Mouse (Mus musculus): ENCODE results near the gene Nacad. TPM values are rescaled to one million over a fixed set of nuclear protein-coding genes. Genes with fewer than 3 reads are reported as not detected.

Nacad gene
- polyA plus RNA-seq, 1 experiment = 0.90 TPM

DNA sequence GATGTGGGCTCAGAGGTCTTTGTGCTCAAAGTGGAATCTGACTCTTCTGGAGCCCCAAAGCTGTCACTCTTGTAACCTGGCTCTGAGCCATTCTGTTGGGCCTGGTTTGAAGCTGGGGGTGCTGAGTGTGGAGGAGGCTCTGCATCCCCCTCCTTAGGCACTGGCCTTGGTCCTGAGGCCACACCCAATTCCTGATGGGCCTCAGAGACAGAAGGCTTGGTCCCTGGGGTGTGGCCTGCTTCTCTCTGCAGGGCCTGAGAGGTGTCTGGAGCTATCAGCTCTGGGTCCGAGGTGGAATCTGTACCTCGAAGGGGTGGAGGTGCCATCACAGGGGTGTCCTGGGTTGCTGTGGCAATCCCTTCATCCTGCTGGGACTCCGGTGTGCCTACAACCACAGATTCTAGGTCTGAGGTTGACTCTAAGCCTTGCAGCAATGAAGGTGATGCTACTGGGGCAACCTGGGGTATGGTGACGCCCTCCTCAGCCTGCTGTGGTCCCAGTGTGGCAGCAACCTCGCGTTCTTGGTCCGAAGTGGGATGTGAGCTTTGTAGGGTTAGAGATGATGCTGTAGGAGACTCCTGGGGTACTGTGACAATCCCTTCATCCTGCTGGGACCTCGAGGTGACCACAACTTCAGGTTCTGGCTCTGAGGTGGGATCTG lies 5.4 kb downstream of the Nacad start:
- Histone ChIP-seq H3K4me3 (ENCODE audit: low read depth, low read length) (no peak overlapping the region), H3K9ac (ENCODE audit: low read depth, poor library complexity, severe bottlenecking) (no peak overlapping the region), H3K27me3 (ENCODE audit: control insufficient read depth, insufficient read depth, low read length, poor library complexity, severe bottlenecking) (no peaks in the 10 kb centered on the region), H3K9me3 (replicated peaks; ENCODE audit: control insufficient read depth, insufficient read depth, low read length, poor library complexity, severe bottlenecking) (no peaks in the 10 kb centered on the region), H3K36me3 (ENCODE audit: control insufficient read depth, insufficient read depth, low read length, poor library complexity, severe bottlenecking) (0 out of 2 replicates have a peak, but pooled peaks cover 6% of the 10 kb centered on the region), H3K4me1 (ENCODE audit: control insufficient read depth, insufficient read depth, low read length) (no peaks in the 10 kb centered on the region), H3K27ac (ENCODE audit: insufficient read depth, low read length) (no peak overlapping the region)
- TF ChIP-seq EP300 (IDR thresholded peaks at IDR 0.05; ENCODE audit: insufficient read depth, low read depth, low read length) = no peak
- TF ChIP-seq POLR2A (IDR thresholded peaks at IDR 0.05; ENCODE audit: insufficient read depth, low read length) = no peak
- no peak for TF ChIP-seq CTCF (IDR thresholded peaks at IDR 0.05; ENCODE audit: low read depth, low read length)

DNA sequence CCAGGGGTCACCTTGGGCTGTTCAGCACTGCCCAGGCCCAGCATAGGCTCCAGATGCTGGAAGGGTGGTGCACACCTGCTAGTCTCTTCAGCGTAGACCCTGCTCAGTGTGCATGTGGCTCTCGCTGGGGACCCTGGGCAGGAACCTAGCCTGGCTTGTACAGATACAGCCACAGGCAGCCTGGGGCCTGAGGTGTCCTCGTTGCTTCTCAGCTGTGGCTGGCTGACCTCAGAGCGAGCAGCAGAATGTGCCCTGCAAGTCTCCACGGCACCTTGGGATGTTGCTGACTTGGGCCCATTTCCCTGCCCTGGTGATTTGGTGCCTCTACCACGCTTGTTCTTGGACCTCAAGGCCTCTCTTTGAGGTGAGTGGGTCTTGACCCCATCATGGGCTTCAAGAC lies 6.0 kb downstream of the Nacad start:
- no peaks in the 10 kb centered on the region for H3K27me3 ChIP-seq (ENCODE audit: control insufficient read depth, insufficient read depth, low read length, poor library complexity, severe bottlenecking)
- no peaks in the 10 kb centered on the region for H3K9me3 ChIP-seq (replicated peaks; ENCODE audit: control insufficient read depth, insufficient read depth, low read length, poor library complexity, severe bottlenecking)
- no peaks in the 10 kb centered on the region for H3K4me1 ChIP-seq (ENCODE audit: control insufficient read depth, insufficient read depth, low read length)
- no peak overlapping the region for H3K27ac ChIP-seq (ENCODE audit: insufficient read depth, low read length)
- 0 out of 2 replicates have a peak, but pooled peaks cover 6% of the 10 kb centered on the region for H3K36me3 ChIP-seq (ENCODE audit: control insufficient read depth, insufficient read depth, low read length, poor library complexity, severe bottlenecking)
- no peak overlapping the region for H3K4me3 ChIP-seq (ENCODE audit: low read depth, low read length)
- H3K9ac ChIP-seq (ENCODE audit: low read depth, poor library complexity, severe bottlenecking) = no peak overlapping the region
- TF ChIP-seq EP300 (IDR thresholded peaks at IDR 0.05; ENCODE audit: insufficient read depth, low read depth, low read length) (no peak), POLR2A (IDR thresholded peaks at IDR 0.05; ENCODE audit: insufficient read depth, low read length) (no peak)

DNA sequence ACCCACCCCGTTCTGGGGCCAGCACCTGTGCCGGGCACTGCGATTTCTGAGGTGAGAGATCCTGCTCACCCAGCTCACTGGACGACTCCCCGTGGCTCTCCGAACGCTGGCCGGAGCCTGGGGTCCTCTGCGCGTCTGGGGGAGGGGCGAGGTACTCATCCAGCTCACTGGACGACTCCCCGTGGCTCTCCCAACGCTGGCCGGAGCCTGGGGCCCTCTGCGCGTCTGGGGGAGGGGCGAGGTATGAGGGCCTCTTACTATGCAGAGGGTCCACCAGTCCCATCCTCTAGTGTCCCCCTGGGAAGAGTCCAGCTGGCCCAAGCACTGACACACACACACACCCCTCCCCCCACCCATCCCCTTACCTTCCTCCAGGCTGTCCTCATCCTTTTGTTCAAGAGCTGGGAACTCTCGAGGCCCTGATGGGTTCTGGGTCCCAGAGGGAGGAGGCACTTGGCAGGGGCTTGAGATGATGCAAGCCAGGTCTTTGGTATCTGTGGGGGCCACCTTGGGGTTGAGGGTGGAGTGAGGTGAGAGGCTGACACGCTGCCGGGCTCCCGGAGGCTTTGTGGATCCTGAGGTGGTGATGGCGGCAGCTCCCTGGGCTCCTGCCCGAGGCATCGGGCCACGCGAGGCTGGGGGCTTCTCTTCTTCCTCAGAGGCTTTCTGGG lies 6.7 kb downstream of the Nacad start:
- Histone ChIP-seq H3K4me1 (ENCODE audit: control insufficient read depth, insufficient read depth, low read length) (no peaks in the 10 kb centered on the region), H3K27ac (ENCODE audit: insufficient read depth, low read length) (no peak overlapping the region), H3K9ac (ENCODE audit: low read depth, poor library complexity, severe bottlenecking) (no peak overlapping the region), H3K27me3 (ENCODE audit: control insufficient read depth, insufficient read depth, low read length, poor library complexity, severe bottlenecking) (no peaks in the 10 kb centered on the region), H3K4me3 (ENCODE audit: low read depth, low read length) (no peak overlapping the region), H3K9me3 (replicated peaks; ENCODE audit: control insufficient read depth, insufficient read depth, low read length, poor library complexity, severe bottlenecking) (no peaks in the 10 kb centered on the region), H3K36me3 (ENCODE audit: control insufficient read depth, insufficient read depth, low read length, poor library complexity, severe bottlenecking) (0 out of 2 replicates have a peak, but pooled peaks cover 6% of the 10 kb centered on the region)
- TF ChIP-seq EP300 (IDR thresholded peaks at IDR 0.05; ENCODE audit: insufficient read depth, low read depth, low read length) (no peak), CTCF (IDR thresholded peaks at IDR 0.05; ENCODE audit: low read depth, low read length) (no peak), POLR2A (IDR thresholded peaks at IDR 0.05; ENCODE audit: insufficient read depth, low read length) (no peak)

DNA sequence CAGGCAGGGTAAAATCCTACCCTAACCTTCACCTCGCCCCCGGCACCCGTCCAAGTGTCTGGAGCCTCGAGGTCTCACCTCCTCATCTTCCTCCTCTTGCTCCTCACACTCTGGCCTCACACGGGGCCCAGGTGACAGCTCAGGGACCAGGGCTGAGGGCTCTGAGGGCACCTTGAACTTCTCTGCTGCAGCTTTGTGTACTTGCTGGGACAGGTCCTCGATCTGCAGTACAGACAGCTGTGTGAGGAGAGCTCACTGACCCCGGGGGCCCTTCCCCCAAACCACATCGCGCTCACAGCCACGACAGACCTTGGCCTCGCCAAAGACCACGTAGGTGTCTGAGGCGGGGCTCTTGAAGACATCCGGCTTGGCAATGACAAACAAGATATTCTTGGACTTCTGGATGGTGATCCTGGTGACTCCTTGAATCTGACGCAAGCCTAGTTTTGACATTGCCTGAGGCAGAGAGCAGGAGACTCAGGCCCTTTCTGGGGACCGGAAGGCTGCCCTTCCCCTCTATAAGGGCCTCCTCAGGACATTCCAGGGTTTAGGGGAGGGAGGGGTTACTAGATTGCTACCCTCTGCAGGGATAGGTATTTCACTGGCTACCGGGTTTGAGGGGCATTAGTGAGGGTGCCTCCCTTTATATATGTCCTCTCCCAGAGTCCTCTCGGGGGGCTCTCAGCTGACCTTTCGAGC lies 7.5 kb downstream of the Nacad start:
- Histone ChIP-seq H3K9me3 (replicated peaks; ENCODE audit: control insufficient read depth, insufficient read depth, low read length, poor library complexity, severe bottlenecking) (no peaks in the 10 kb centered on the region), H3K27me3 (ENCODE audit: control insufficient read depth, insufficient read depth, low read length, poor library complexity, severe bottlenecking) (no peaks in the 10 kb centered on the region), H3K9ac (ENCODE audit: low read depth, poor library complexity, severe bottlenecking) (no peak overlapping the region), H3K27ac (ENCODE audit: insufficient read depth, low read length) (no peak overlapping the region), H3K4me1 (ENCODE audit: control insufficient read depth, insufficient read depth, low read length) (no peaks in the 10 kb centered on the region), H3K4me3 (ENCODE audit: low read depth, low read length) (no peak overlapping the region), H3K36me3 (ENCODE audit: control insufficient read depth, insufficient read depth, low read length, poor library complexity, severe bottlenecking) (0 out of 2 replicates have a peak, but pooled peaks cover 6% of the 10 kb centered on the region)
- TF ChIP-seq CTCF (IDR thresholded peaks at IDR 0.05; ENCODE audit: low read depth, low read length) (no peak), POLR2A (IDR thresholded peaks at IDR 0.05; ENCODE audit: insufficient read depth, low read length) (no peak), EP300 (IDR thresholded peaks at IDR 0.05; ENCODE audit: insufficient read depth, low read depth, low read length) (no peak)

DNA sequence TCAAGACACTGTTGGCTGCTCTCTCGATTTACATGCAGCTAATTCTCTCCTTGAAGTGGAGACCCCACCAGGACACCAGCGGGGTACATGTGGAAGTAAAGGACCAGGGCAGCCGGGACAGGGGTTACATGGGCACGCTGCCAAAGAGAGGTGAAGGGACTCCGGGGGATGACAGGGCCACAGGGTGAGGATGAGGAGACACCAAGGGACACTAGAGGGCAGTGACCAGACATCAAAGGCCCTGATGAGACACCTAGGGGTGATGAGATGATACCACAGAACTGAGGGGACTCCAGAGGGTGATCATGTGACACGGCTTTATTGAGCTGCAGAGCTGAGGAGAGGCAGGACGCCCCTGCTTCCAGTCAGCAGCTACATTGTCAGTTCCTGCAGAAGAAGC lies 8.3 kb downstream of the Nacad start:
- H3K27me3 ChIP-seq (ENCODE audit: control insufficient read depth, insufficient read depth, low read length, poor library complexity, severe bottlenecking) = no peaks in the 10 kb centered on the region
- TF ChIP-seq EP300 (IDR thresholded peaks at IDR 0.05; ENCODE audit: insufficient read depth, low read depth, low read length) (no peak), POLR2A (IDR thresholded peaks at IDR 0.05; ENCODE audit: insufficient read depth, low read length) (no peak), CTCF (IDR thresholded peaks at IDR 0.05; ENCODE audit: low read depth, low read length) (no peak)
- H3K9ac ChIP-seq (ENCODE audit: low read depth, poor library complexity, severe bottlenecking) = no peak overlapping the region
- H3K4me1 ChIP-seq (ENCODE audit: control insufficient read depth, insufficient read depth, low read length) = no peaks in the 10 kb centered on the region
- H3K36me3 ChIP-seq (ENCODE audit: control insufficient read depth, insufficient read depth, low read length, poor library complexity, severe bottlenecking) = 0 out of 2 replicates have a peak, but pooled peaks cover 6% of the 10 kb centered on the region
- H3K4me3 ChIP-seq (ENCODE audit: low read depth, low read length) = no peak overlapping the region
- no peak overlapping the region for H3K27ac ChIP-seq (ENCODE audit: insufficient read depth, low read length)
- H3K9me3 ChIP-seq (replicated peaks; ENCODE audit: control insufficient read depth, insufficient read depth, low read length, poor library complexity, severe bottlenecking) = no peaks in the 10 kb centered on the region
